ENCODE assay signal across 15 mouse cellular contexts in genomic region chr17:29065971-29066370, GRCm38 (mm10). TPM values are rescaled to one million over a fixed set of nuclear protein-coding genes. Genes with fewer than 3 reads are reported as not detected.
"Had no signal": no experiment of that assay in that cellular context is flagged by ENCODE, and none has a peak within 500 bp of the region (broad histone marks: within the 10 kb centered on the region; RNA-seq: fewer than 3 reads in every experiment).

No protein-coding gene starts in this region.

- H3K36me3 ChIP-seq: midbrain, embryonic 10.5 days; midbrain, embryonic 12.5 days; neural tube, embryonic 12.5 days; stomach, embryonic 15.5 days had no signal

- H3K9ac ChIP-seq: lung, embryonic 14.5 days; midbrain, embryonic 12.5 days; neural tube, embryonic 12.5 days; stomach, embryonic 15.5 days had no signal

- H3K9me3 ChIP-seq: midbrain, embryonic 10.5 days; midbrain, embryonic 12.5 days; neural tube, embryonic 12.5 days; stomach, embryonic 15.5 days had no signal

- H3K4me2 ChIP-seq: lung, embryonic 14.5 days; midbrain, embryonic 12.5 days; neural tube, embryonic 12.5 days; stomach, embryonic 15.5 days had no signal

- H3K27ac ChIP-seq: midbrain, embryonic 10.5 days; midbrain, embryonic 12.5 days; neural tube, embryonic 12.5 days; stomach, embryonic 15.5 days; stomach, postnatal 0 days had no signal

- H3K27me3 ChIP-seq: midbrain, embryonic 12.5 days; neural tube, embryonic 12.5 days; stomach, embryonic 15.5 days had no signal

- H3K4me3 ChIP-seq: midbrain, embryonic 10.5 days; midbrain, embryonic 12.5 days; neural tube, embryonic 12.5 days; stomach, embryonic 15.5 days had no signal

- DNase-seq: lung, adult 18-20 months; lung, embryonic 14.5 days; lung, postnatal 10 days; midbrain, embryonic 14.5 days; right cerebral cortex, postnatal 14 days; thymus, adult 2 months; thymus, postnatal 25 days had no signal

RNA-seq across cellular contexts. Expression of gene Rab44, which starts 48.0 kb away (rescaled TPM):
- total RNA-seq: midbrain, postnatal 0 days had no signal
- polyA plus RNA-seq: midbrain, postnatal 0 days; neural tube, embryonic 14.5 days; testis, adult 2 months had no signal
